Mouse (Mus musculus): Measurements from ENCODE around the gene 6030458C11Rik. TPM values are rescaled to one million over a fixed set of nuclear protein-coding genes. Genes with fewer than 3 reads are reported as not detected.

Gene 6030458C11Rik
- polyA plus RNA-seq, 1 experiment from 2014 or later = 23.1 TPM

Small RNA genes within 50 kb of the gene (microRNA-seq; reads per million reads assigned to microRNA genes)
- gene Gm47288 = not detected

Other genes starting within 250 kb of the 6030458C11Rik start
- gene Pdzd2, start 84.7 kb downstream of the 6030458C11Rik start, polyA plus RNA-seq (2015; fragmentation: Nextera tagmentation; extraction: Ambion mirVana) = 18.7 and 21.2 TPM in 2 replicates
- 19.8 and 24.8 TPM in 2 replicates for gene Drosha, start 166 bp upstream of the 6030458C11Rik start, polyA plus RNA-seq (2015; fragmentation: Nextera tagmentation; extraction: Ambion mirVana)